Mouse (Mus musculus) layer of hippocampus, postnatal 10 days (tissue): Measurements from ENCODE around the gene Gm12830. TPM values are rescaled to one million over a fixed set of nuclear protein-coding genes. Genes with fewer than 3 reads are reported as not detected.
A peak's percentile ranks its signal among the peaks of the same experiment; 100 is the strongest.

Experiments
- DNase-seq, 2 experiments: peaks; one replicate each; pipeline ENCODE4 v3.0.0; 2021; ENCODE audit warnings: low spot score in 2 of 2
- total RNA-seq, 2 experiments: library from RNA; stranded (reverse); gene quantifications; 2 replicates each; pipeline ENCODE4 v1.2.3; 2021

Gm12830 gene
- total RNA-seq, 2 experiments from 2014 or later = not detected

GRCm38 (mm10) chr4:114843097-114843721, 21.7 kb downstream of the Gm12830 start:
- DNase-seq = peak in 1 of 2 experiments; percentile 26

- no peak for DNase-seq
Observed at GRCm38 (mm10) chr4:114844600-114844999, 23.1 kb downstream of the Gm12830 start.

GRCm38 (mm10) chr4:114845622-114846021, 24.1 kb downstream of the Gm12830 start:
- DNase-seq = no peak

GRCm38 (mm10) chr4:114846723-114847122, 25.2 kb downstream of the Gm12830 start:
- DNase-seq = no peak

GRCm38 (mm10) chr4:114853968-114854367, 32.4 kb downstream of the Gm12830 start:
- no peak for DNase-seq

- DNase-seq = no peak
Observed at GRCm38 (mm10) chr4:114858426-114858825, 36.9 kb downstream of the Gm12830 start.

- DNase-seq = no peak
Observed at GRCm38 (mm10) chr4:114863166-114863565, 41.6 kb downstream of the Gm12830 start.

GRCm38 (mm10) chr4:114869765-114870490, 48.4 kb downstream of the Gm12830 start:
- DNase-seq = no peak

GRCm38 (mm10) chr4:114876441-114876972, 55.0 kb downstream of the Gm12830 start:
- no peak for DNase-seq

GRCm38 (mm10) chr4:114882232-114882631, 60.7 kb downstream of the Gm12830 start:
- no peak for DNase-seq

GRCm38 (mm10) chr4:114897853-114898252, 76.3 kb downstream of the Gm12830 start:
- peak; percentile 14 to 44 for DNase-seq

GRCm38 (mm10) chr4:114899885-114900284, 78.4 kb downstream of the Gm12830 start:
- DNase-seq = no peak

- no peak for DNase-seq
Observed at GRCm38 (mm10) chr4:114900866-114901642, 79.5 kb downstream of the Gm12830 start.

GRCm38 (mm10) chr4:114901643-114902351, 80.3 kb downstream of the Gm12830 start:
- DNase-seq = peak in 1 of 2 experiments; percentile 15

GRCm38 (mm10) chr4:114902641-114903421, 81.3 kb downstream of the Gm12830 start:
- DNase-seq = no peak

- DNase-seq = no peak
Observed at GRCm38 (mm10) chr4:114903422-114903782, 81.9 kb downstream of the Gm12830 start.

GRCm38 (mm10) chr4:114905501-114905900, 84.0 kb downstream of the Gm12830 start:
- no peak for DNase-seq
